Mouse (Mus musculus): Measurements from ENCODE around the gene Ermard.
"Not testable (repeated sequence)": the region's sequence is repeated elsewhere in the genome, so short reads cannot be mapped to it uniquely, and the experiment has no call there.

DNA sequence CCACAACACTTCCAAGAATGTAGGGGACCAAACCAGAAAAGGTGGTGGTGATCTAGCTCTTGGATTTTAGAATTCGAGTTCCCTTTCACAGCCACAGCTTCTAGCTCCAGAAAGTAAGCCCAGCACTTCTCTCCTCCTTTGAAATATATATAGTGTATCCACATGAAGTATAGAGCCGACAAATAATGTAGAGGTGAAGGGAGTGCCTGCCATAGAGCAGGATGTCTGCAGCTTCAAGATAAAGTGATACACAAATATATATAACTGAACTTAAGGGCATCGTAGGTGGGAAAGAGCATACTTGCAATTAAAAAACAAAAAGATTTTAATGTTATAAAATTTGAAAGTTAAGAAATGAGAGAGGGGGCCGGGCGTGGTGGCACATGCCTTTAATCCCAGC is 46.9 kb upstream of the Ermard start:
- TF ChIP-seq CTCF (IDR thresholded peaks at IDR 0.05; ENCODE audit: control insufficient read depth, insufficient read depth, insufficient read length); MAX (IDR thresholded peaks at IDR 0.05); MYOD1 (IDR thresholded peaks at IDR 0.05; ENCODE audit: control insufficient read depth, insufficient read length, low read depth); USF1 (IDR thresholded peaks at IDR 0.05; ENCODE audit: low read depth); MYOG (IDR thresholded peaks at IDR 0.05; ENCODE audit: control insufficient read depth, extremely low read depth, insufficient read length): not testable (repeated sequence)
